Mouse (Mus musculus): ENCODE results near the gene Rps6kc1.

- TF ChIP-seq GATA1 (IDR thresholded peaks at IDR 0.05; ENCODE audit: low read length) (no peak), TAL1 (IDR thresholded peaks at IDR 0.05; ENCODE audit: low read length) (no peak)
Observed at GRCm38 (mm10) chr1:190849162-190849865, 62.3 kb downstream of the Rps6kc1 start.

All from erythroblast, embryonic 14.5 days (primary cell).